Mouse (Mus musculus) T-helper 2 cell (primary cell): ENCODE measurements at regions not wholly inside any gene's neighbourhood (a gene's known extent, or its start where the extent isn't known, plus 50 kb on each side); places are given as distances from the start of the nearest gene placed in this dataset.

ENCODE experiments used
- in situ Hi-C: fragments of 300-600 bp; cut with MboI, MseI; formaldehyde crosslinking; loops from one replicate; pipeline ENCODE4 v1.15.1; 2025; ENCODE audit warnings: high pct_unique_total_duplicates

- in situ Hi-C loops = loop anchor here (5.0 to 10.0 kb wide), 4 partner anchors 55 to 327 kb away; no protein-coding TSS in a partner anchor
Observed at GRCm38 (mm10) chr17:7467638-7468037, 82.4 kb upstream of the Unc93a2 start.

- in situ Hi-C loops = loop anchor here (5.0 to 10.0 kb wide), 4 partner anchors 57 to 330 kb away; no protein-coding TSS in a partner anchor
Observed at GRCm38 (mm10) chr17:7464901-7465300, 79.6 kb upstream of the Unc93a2 start.

GRCm38 (mm10) chr17:7461164-7461563, 75.9 kb upstream of the Unc93a2 start:
- in situ Hi-C loops = loop anchor here (10.0 kb wide), 2 partner anchors 146 to 334 kb away; no protein-coding TSS in a partner anchor

GRCm38 (mm10) chr17:7456939-7457338, 71.7 kb upstream of the Unc93a2 start:
- in situ Hi-C loops = no loop called here

- in situ Hi-C loops = loop anchor here (10.0 kb wide), 1 partner anchor 239 kb away; no protein-coding TSS in a partner anchor
Observed at GRCm38 (mm10) chr17:7443822-7444221, 58.6 kb upstream of the Unc93a2 start.

GRCm38 (mm10) chr17:7435075-7435474, 49.8 kb upstream of the Unc93a2 start:
- in situ Hi-C loops = no loop called here
